In genomic region chr13:3779575-3780226, GRCm38 (mm10) we compare ENCODE assay signal across 20 mouse cellular contexts. TPM values are rescaled to one million over a fixed set of nuclear protein-coding genes. Genes with fewer than 3 reads are reported as not detected.
A peak's percentile ranks its signal among the peaks of the same experiment; 100 is the strongest.
DNase-seq lines count a peak whose midpoint lies in the region; ATAC-seq and TF ChIP-seq lines count a peak whose summit lies in the region.
"Had no signal": no experiment of that assay in that cellular context is flagged by ENCODE, and none has a peak within 500 bp of the region (broad histone marks: within the 10 kb centered on the region; RNA-seq: fewer than 3 reads in every experiment).

No protein-coding gene starts in this region.

- no peak overlapping the region for H3K4me3 ChIP-seq in stomach, postnatal 0 days (ENCODE audit: low read depth, low read length)
- H3K4me3 ChIP-seq in midbrain, embryonic 14.5 days (replicated peaks; ENCODE audit: low read depth, low read length) = no peak overlapping the region
- H3K4me3 ChIP-seq: hindbrain, embryonic 13.5 days; limb, embryonic 12.5 days; midbrain, embryonic 13.5 days had no signal

- H3K4me1 ChIP-seq in stomach, postnatal 0 days (replicated peaks; ENCODE audit: control insufficient read depth, insufficient read depth) = no peaks in the 10 kb centered on the region
- H3K4me1 ChIP-seq in midbrain, embryonic 14.5 days (ENCODE audit: control insufficient read depth, insufficient read depth, low read length) = no peaks in the 10 kb centered on the region
- H3K4me1 ChIP-seq: limb, embryonic 12.5 days had no signal

- no peak for TF ChIP-seq CTCF in stomach, postnatal 0 days (IDR thresholded peaks at IDR 0.05; ENCODE audit: low read depth)

- H3K4me2 ChIP-seq in stomach, postnatal 0 days (replicated peaks; ENCODE audit: low read depth) = no peak overlapping the region
- H3K4me2 ChIP-seq in midbrain, embryonic 14.5 days (ENCODE audit: low read length) = no peak overlapping the region
- H3K4me2 ChIP-seq: hindbrain, embryonic 13.5 days; limb, embryonic 12.5 days; midbrain, embryonic 13.5 days had no signal

- ATAC-seq in common myeloid progenitor, adult 5-6 weeks (replicated peaks; ENCODE audit: low read depth, poor library complexity, severe bottlenecking) = peak; percentile 76
- peak; percentile 22; the same call in 1 of the 2 replicates for ATAC-seq in stomach, postnatal 0 days (ENCODE audit: low FRiP score, low TSS enrichment)
- no peak for ATAC-seq in midbrain, embryonic 14.5 days (ENCODE audit: low FRiP score, low TSS enrichment)
- ATAC-seq: forebrain, postnatal 0 days; liver, postnatal 0 days; midbrain, embryonic 13.5 days had no signal

- peak; percentile 73 for TF ChIP-seq EP300 in stomach, postnatal 0 days (optimal IDR thresholded peaks at IDR 0.05)

- no peaks in the 10 kb centered on the region for H3K36me3 ChIP-seq in stomach, postnatal 0 days (ENCODE audit: control insufficient read depth, insufficient read depth, low read length)
- no peaks in the 10 kb centered on the region for H3K36me3 ChIP-seq in midbrain, embryonic 14.5 days (ENCODE audit: control insufficient read depth, insufficient read depth, low read length)
- H3K36me3 ChIP-seq: hindbrain, embryonic 13.5 days; limb, embryonic 12.5 days; midbrain, embryonic 13.5 days had no signal

- H3K27me3 ChIP-seq in stomach, postnatal 0 days (ENCODE audit: control insufficient read depth, insufficient read depth, low read length) = no peaks in the 10 kb centered on the region
- H3K27me3 ChIP-seq in midbrain, embryonic 14.5 days (ENCODE audit: control insufficient read depth, insufficient read depth, low read length) = no peaks in the 10 kb centered on the region
- H3K27me3 ChIP-seq: hindbrain, embryonic 13.5 days; limb, embryonic 12.5 days; midbrain, embryonic 13.5 days had no signal

- no peaks in the 10 kb centered on the region for H3K9me3 ChIP-seq in stomach, postnatal 0 days (ENCODE audit: control insufficient read depth, low read length)
- H3K9me3 ChIP-seq in midbrain, embryonic 14.5 days (ENCODE audit: control insufficient read depth, low read length) = no peaks in the 10 kb centered on the region
- H3K9me3 ChIP-seq: hindbrain, embryonic 13.5 days; limb, embryonic 12.5 days; midbrain, embryonic 13.5 days had no signal

- no peak overlapping the region for H3K9ac ChIP-seq in stomach, postnatal 0 days (ENCODE audit: low read length)
- H3K9ac ChIP-seq in midbrain, embryonic 14.5 days (replicated peaks; ENCODE audit: low read length) = no peak overlapping the region
- H3K9ac ChIP-seq: forebrain, postnatal 0 days; hindbrain, embryonic 13.5 days; limb, embryonic 12.5 days; liver, postnatal 0 days; midbrain, embryonic 13.5 days had no signal

- peak overlapping the region; percentile 81 for H3K27ac ChIP-seq in stomach, postnatal 0 days (replicated peaks)
- no peak overlapping the region for H3K27ac ChIP-seq in midbrain, embryonic 14.5 days (replicated peaks; ENCODE audit: low read depth, low read length)
- H3K27ac ChIP-seq: hindbrain, embryonic 13.5 days; limb, embryonic 12.5 days; midbrain, embryonic 13.5 days had no signal

- DNase-seq in urinary bladder, adult 18-20 months (ENCODE audit: low spot score in 2 of 2) = peak; percentile 26 to 67
- no peak for DNase-seq in urinary bladder, postnatal 4 days (ENCODE audit: low spot score in 2 of 2)
- DNase-seq in lung, postnatal 36 days = peak; percentile 80
- no peak for DNase-seq in stomach, postnatal 0 days (ENCODE audit: low spot score)
- DNase-seq in T-cell, adult 2 months (ENCODE audit: low spot score) = no peak
- no peak for DNase-seq in midbrain, embryonic 14.5 days
- DNase-seq: forebrain, postnatal 0 days; gastrocnemius, postnatal 10 days; kidney, adult 18-20 months; kidney, postnatal 36 days; liver, postnatal 0 days had no signal

- 64% methylated on average over 8 of the region's 8 CpGs for WGBS in stomach, postnatal 0 days
- WGBS in midbrain, embryonic 14.5 days = 89% methylated on average over 8 of the region's 8 CpGs

RNA-seq across cellular contexts. Expression of gene Calml3, which starts 24.4 kb away (rescaled TPM):
- total RNA-seq in common myeloid progenitor, adult 5-6 weeks (2017) = not detected in 2 replicates
- polyA plus RNA-seq in stomach, postnatal 0 days (2015; fragmentation: Nextera tagmentation; extraction: Ambion mirVana) = 40.0 and 44.6 TPM in 2 replicates
- not detected in 2 replicates for polyA plus RNA-seq in midbrain, embryonic 14.5 days (2014; fragmentation: Nextera tagmentation; extraction: Ambion mirVana)
- total RNA-seq: adrenal gland, postnatal 4 days; forebrain, postnatal 0 days; gastrocnemius, postnatal 10 days; layer of hippocampus, postnatal 25 days had no signal
- polyA plus RNA-seq: cortical plate, adult 2 months; forebrain, postnatal 0 days; heart, embryonic 14.5 days; hindbrain, embryonic 13.5 days; liver, postnatal 0 days; midbrain, embryonic 13.5 days; neural tube, embryonic 11.5 days had no signal

RNA-seq across cellular contexts. Expression of gene Calm4, which starts 57.9 kb away (rescaled TPM):
- total RNA-seq in common myeloid progenitor, adult 5-6 weeks (2017) = 0.23 TPM in 1 of 2 replicates, not detected in the other
- 280 and 324 TPM in 2 replicates for polyA plus RNA-seq in stomach, postnatal 0 days (2015; fragmentation: Nextera tagmentation; extraction: Ambion mirVana)
- not detected in 2 replicates for polyA plus RNA-seq in midbrain, embryonic 14.5 days (2014; fragmentation: Nextera tagmentation; extraction: Ambion mirVana)
- total RNA-seq: adrenal gland, postnatal 4 days; forebrain, postnatal 0 days; gastrocnemius, postnatal 10 days; layer of hippocampus, postnatal 25 days had no signal
- polyA plus RNA-seq: cortical plate, adult 2 months; forebrain, postnatal 0 days; heart, embryonic 14.5 days; hindbrain, embryonic 13.5 days; limb, embryonic 12.5 days; liver, postnatal 0 days; midbrain, embryonic 13.5 days; neural tube, embryonic 11.5 days had no signal

Comparison
In these comparisons a context has a peak if more than half of its experiments do, and no peak if none do; other contexts are left out.
1. DNase-seq: peak in urinary bladder, adult 18-20 months (2 of 2) and lung, postnatal 36 days (single experiment); none in urinary bladder, postnatal 4 days (0 of 2), stomach, postnatal 0 days (single experiment), T-cell, adult 2 months (single experiment) and midbrain, embryonic 14.5 days (single experiment).
2. RNA of gene Calml3, which starts 24.4 kb away (polyA plus RNA-seq): 40.0 to 44.6 TPM in stomach, postnatal 0 days; not detected in midbrain, embryonic 14.5 days; every median in the first group is over 10 times any median in the second.
3. RNA of gene Calm4, which starts 57.9 kb away (polyA plus RNA-seq): 280 to 324 TPM in stomach, postnatal 0 days; not detected in midbrain, embryonic 14.5 days; every median in the first group is over 100 times any median in the second.